ENCODE assay signal across 10 mouse cellular contexts in genomic region chr6:54204931-54205330, GRCm38 (mm10).
A peak's percentile ranks its signal among the peaks of the same experiment; 100 is the strongest.
DNase-seq lines count a peak whose midpoint lies in the region; ATAC-seq and TF ChIP-seq lines count a peak whose summit lies in the region.
"Had no signal": no experiment of that assay in that cellular context is flagged by ENCODE, and none has a peak within 500 bp of the region (broad histone marks: within the 10 kb centered on the region; RNA-seq: fewer than 3 reads in every experiment).

No protein-coding gene starts in this region.

- no peaks in the 10 kb centered on the region for H3K9me3 ChIP-seq in stomach, embryonic 14.5 days (ENCODE audit: control insufficient read depth, low read depth, low read length)
- H3K9me3 ChIP-seq in hindbrain, embryonic 14.5 days (ENCODE audit: control insufficient read depth, low read length): no peaks in the 10 kb centered on the region
- H3K9me3 ChIP-seq: limb, embryonic 10.5 days; neural tube, embryonic 12.5 days had no signal

- 30% methylated on average over 2 of the region's 2 CpGs for WGBS in lung, adult 2 months
- WGBS in stomach, embryonic 14.5 days: 39% methylated on average over 2 of the region's 2 CpGs
- 41% methylated on average over 2 of the region's 2 CpGs for whole genome bisulfite sequencing in hindbrain, embryonic 14.5 days

- H3K9ac ChIP-seq in stomach, embryonic 14.5 days (replicated peaks; ENCODE audit: low read depth, low read length): no peak overlapping the region
- H3K9ac ChIP-seq in hindbrain, embryonic 14.5 days: no peak overlapping the region
- H3K9ac ChIP-seq: neural tube, embryonic 12.5 days had no signal

- H3K4me1 ChIP-seq in lung, adult 2 months (ENCODE audit: control insufficient read depth, insufficient read depth, low read length): peaks cover 11% of the 10 kb centered on the region
- no peaks in the 10 kb centered on the region for H3K4me1 ChIP-seq in cortical plate, adult 2 months (ENCODE audit: control insufficient read depth, insufficient read depth, low read length)
- H3K4me1 ChIP-seq in stomach, embryonic 14.5 days (ENCODE audit: control insufficient read depth, insufficient read depth, low read length): no peaks in the 10 kb centered on the region; the same call in 1 of the 2 replicates
- H3K4me1 ChIP-seq in hindbrain, embryonic 14.5 days (replicated peaks; ENCODE audit: control insufficient read depth, insufficient read depth, low read length): 0 out of 2 replicates have a peak, but pooled peaks cover 4% of the 10 kb centered on the region

- no peak for TF ChIP-seq POLR2A in lung, adult 2 months (IDR thresholded peaks at IDR 0.05; ENCODE audit: borderline replicate concordance, extremely low read depth, low read depth, low read length)
- no peak for TF ChIP-seq POLR2A in cortical plate, adult 2 months (IDR thresholded peaks at IDR 0.05; ENCODE audit: extremely low read depth, insufficient read depth, low read length)

- H3K36me3 ChIP-seq in stomach, embryonic 14.5 days (ENCODE audit: control insufficient read depth, insufficient read depth, low read length): no peaks in the 10 kb centered on the region
- no peaks in the 10 kb centered on the region for H3K36me3 ChIP-seq in hindbrain, embryonic 14.5 days (replicated peaks; ENCODE audit: control insufficient read depth, insufficient read depth)
- H3K36me3 ChIP-seq: limb, embryonic 10.5 days; neural tube, embryonic 12.5 days had no signal

- no peaks in the 10 kb centered on the region for H3K27me3 ChIP-seq in stomach, embryonic 14.5 days (ENCODE audit: control insufficient read depth, insufficient read depth, low read length)
- H3K27me3 ChIP-seq in hindbrain, embryonic 14.5 days (ENCODE audit: control insufficient read depth, insufficient read depth, low read length): no peaks in the 10 kb centered on the region
- H3K27me3 ChIP-seq: neural tube, embryonic 12.5 days had no signal

- H3K4me2 ChIP-seq in stomach, embryonic 14.5 days (replicated peaks; ENCODE audit: low read depth, low read length): no peak overlapping the region
- no peak overlapping the region for H3K4me2 ChIP-seq in hindbrain, embryonic 14.5 days (replicated peaks)
- H3K4me2 ChIP-seq: neural tube, embryonic 12.5 days had no signal

- H3K27ac ChIP-seq in cortical plate, adult 2 months (ENCODE audit: insufficient read depth, low read length): no peak overlapping the region
- no peak overlapping the region for H3K27ac ChIP-seq in stomach, embryonic 14.5 days (ENCODE audit: low read length)
- no peak overlapping the region for H3K27ac ChIP-seq in hindbrain, embryonic 14.5 days
- H3K27ac ChIP-seq: limb, embryonic 10.5 days; neural tube, embryonic 12.5 days had no signal

- H3K4me3 ChIP-seq in lung, adult 2 months (replicated peaks; ENCODE audit: extremely low read depth, low read depth, low read length): no peak overlapping the region
- no peak overlapping the region for H3K4me3 ChIP-seq in cortical plate, adult 2 months (ENCODE audit: insufficient read depth, low read length)
- no peak overlapping the region for H3K4me3 ChIP-seq in stomach, embryonic 14.5 days (ENCODE audit: low read depth, low read length)
- H3K4me3 ChIP-seq in hindbrain, embryonic 14.5 days (replicated peaks; ENCODE audit: low read length): no peak overlapping the region
- H3K4me3 ChIP-seq: limb, embryonic 10.5 days; neural tube, embryonic 12.5 days had no signal

- no peak for DNase-seq in lung, adult 2 months
- DNase-seq in lung, postnatal 14 days: no peak
- DNase-seq in kidney, adult 8-10 months: peak; percentile 29 to 61
- no peak for DNase-seq in gastrocnemius, postnatal 10 days
- no peak for DNase-seq in hindbrain, embryonic 14.5 days (ENCODE audit: low spot score)
- DNase-seq: thymus, adult 18-20 months had no signal

- peak; percentile 23; the same call in 1 of the 2 replicates for TF ChIP-seq CTCF in lung, adult 2 months (IDR thresholded peaks at IDR 0.05; ENCODE audit: insufficient read depth, low read length)
- peak; percentile 39; the same call in 1 of the 2 replicates for TF ChIP-seq CTCF in cortical plate, adult 2 months (IDR thresholded peaks at IDR 0.05; ENCODE audit: extremely low read depth, insufficient read depth, low read length)

- 0 out of 2 replicates have a peak, but pooled peaks have one; percentile 37 for ATAC-seq in stomach, embryonic 14.5 days (ENCODE audit: insufficient number of reproducible peaks, insufficient read depth, low FRiP score, low read depth)
- no peak for ATAC-seq in hindbrain, embryonic 14.5 days (ENCODE audit: low FRiP score)

Comparison
In these comparisons a context has a peak if more than half of its experiments do, and no peak if none do; other contexts are left out.
1. DNase-seq: peak in kidney, adult 8-10 months (2 of 2); none in lung, adult 2 months (single experiment), lung, postnatal 14 days (single experiment), gastrocnemius, postnatal 10 days (single experiment) and hindbrain, embryonic 14.5 days (single experiment).